Mouse (Mus musculus): ENCODE data around the gene Cacnb4. TPM values are rescaled to one million over a fixed set of nuclear protein-coding genes. Genes with fewer than 3 reads are reported as not detected.

Gene Cacnb4
- polyA plus RNA-seq, 1 experiment, result 0.45 TPM

GRCm38 (mm10) chr2:52504762-52505161 is 171.9 kb downstream of the Cacnb4 start:
- no peak for TF ChIP-seq CTCF (IDR thresholded peaks at IDR 0.05; ENCODE audit: control insufficient read depth, insufficient read depth, low read length)
- no peak for TF ChIP-seq POLR2A (IDR thresholded peaks at IDR 0.05; ENCODE audit: borderline replicate concordance, control insufficient read depth, low read depth, low read length)
- Histone ChIP-seq H3K27ac (ENCODE audit: control insufficient read depth, insufficient read depth, low read depth, low read length, poor library complexity) (no peak overlapping the region), H3K4me1 (ENCODE audit: control insufficient read depth, insufficient read depth, low read length) (peaks cover 2% of the 10 kb centered on the region; the same call in 1 of the 2 replicates), H3K4me3 (replicated peaks; ENCODE audit: control insufficient read depth, low read depth, low read length) (no peak overlapping the region)
- 62% methylated on average over 3 of the region's 3 CpGs for WGBS

DNA sequence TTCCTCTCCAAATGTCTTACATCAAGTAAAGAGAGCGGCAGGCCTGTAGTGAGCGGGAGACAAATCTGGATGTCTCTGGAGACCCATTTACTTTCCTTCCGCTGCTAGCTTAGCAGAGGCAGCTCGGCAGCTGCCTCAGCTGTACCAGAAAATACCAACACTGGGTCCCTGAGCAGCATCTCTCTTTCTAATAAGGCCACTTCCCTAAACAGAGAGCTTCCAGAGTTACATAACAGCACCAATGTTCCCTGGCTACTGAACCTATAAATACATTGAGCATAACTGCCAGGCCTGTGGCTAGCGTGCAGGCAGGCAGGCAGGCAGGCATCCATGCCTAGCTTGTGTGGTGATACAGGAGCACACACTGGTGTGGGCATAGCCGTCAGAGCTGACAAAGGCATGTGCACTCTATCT is 176.8 kb downstream of the Cacnb4 start:
- no peak overlapping the region for H3K27ac ChIP-seq (ENCODE audit: control insufficient read depth, insufficient read depth, low read depth, low read length, poor library complexity)
- WGBS, result 45% methylated on average over 6 of the region's 6 CpGs
- H3K4me3 ChIP-seq (replicated peaks; ENCODE audit: control insufficient read depth, low read depth, low read length), result no peak overlapping the region
- peaks cover 2% of the 10 kb centered on the region; the same call in 1 of the 2 replicates for H3K4me1 ChIP-seq (ENCODE audit: control insufficient read depth, insufficient read depth, low read length)
- no peak for TF ChIP-seq CTCF (IDR thresholded peaks at IDR 0.05; ENCODE audit: control insufficient read depth, insufficient read depth, low read length)
- TF ChIP-seq POLR2A (IDR thresholded peaks at IDR 0.05; ENCODE audit: borderline replicate concordance, control insufficient read depth, low read depth, low read length), result no peak

- no peak overlapping the region for H3K27ac ChIP-seq (ENCODE audit: control insufficient read depth, insufficient read depth, low read depth, low read length, poor library complexity)
- TF ChIP-seq CTCF (IDR thresholded peaks at IDR 0.05; ENCODE audit: control insufficient read depth, insufficient read depth, low read length) (no peak), POLR2A (IDR thresholded peaks at IDR 0.05; ENCODE audit: borderline replicate concordance, control insufficient read depth, low read depth, low read length) (no peak)
- 86% methylated on average over 12 of the region's 12 CpGs for WGBS
- no peak overlapping the region for H3K4me3 ChIP-seq (replicated peaks; ENCODE audit: control insufficient read depth, low read depth, low read length)
- peaks cover 2% of the 10 kb centered on the region; the same call in 1 of the 2 replicates for H3K4me1 ChIP-seq (ENCODE audit: control insufficient read depth, insufficient read depth, low read length)
These were observed 177.5 kb downstream of the Cacnb4 start for GRCm38 (mm10) chr2:52499101-52499537.

GRCm38 (mm10) chr2:52495097-52495694 is 181.4 kb downstream of the Cacnb4 start:
- peaks cover 2% of the 10 kb centered on the region; the same call in 1 of the 2 replicates for H3K4me1 ChIP-seq (ENCODE audit: control insufficient read depth, insufficient read depth, low read length)
- no peak overlapping the region for H3K4me3 ChIP-seq (replicated peaks; ENCODE audit: control insufficient read depth, low read depth, low read length)
- TF ChIP-seq POLR2A (IDR thresholded peaks at IDR 0.05; ENCODE audit: borderline replicate concordance, control insufficient read depth, low read depth, low read length) (no peak), CTCF (IDR thresholded peaks at IDR 0.05; ENCODE audit: control insufficient read depth, insufficient read depth, low read length) (no peak)
- H3K27ac ChIP-seq (ENCODE audit: control insufficient read depth, insufficient read depth, low read depth, low read length, poor library complexity), result no peak overlapping the region
- 83% methylated on average over 11 of the region's 11 CpGs for WGBS

GRCm38 (mm10) chr2:52494274-52494673 is 182.4 kb downstream of the Cacnb4 start:
- WGBS, result 36% methylated on average over 8 of the region's 8 CpGs
- TF ChIP-seq CTCF (IDR thresholded peaks at IDR 0.05; ENCODE audit: control insufficient read depth, insufficient read depth, low read length), result no peak
- no peak for TF ChIP-seq POLR2A (IDR thresholded peaks at IDR 0.05; ENCODE audit: borderline replicate concordance, control insufficient read depth, low read depth, low read length)
- no peak overlapping the region for H3K4me3 ChIP-seq (replicated peaks; ENCODE audit: control insufficient read depth, low read depth, low read length)
- no peak overlapping the region for H3K27ac ChIP-seq (ENCODE audit: control insufficient read depth, insufficient read depth, low read depth, low read length, poor library complexity)
- H3K4me1 ChIP-seq (ENCODE audit: control insufficient read depth, insufficient read depth, low read length), result no peaks in the 10 kb centered on the region; the same call in 1 of the 2 replicates

GRCm38 (mm10) chr2:52492867-52493266 is 183.8 kb downstream of the Cacnb4 start:
- 87% methylated on average over 13 of the region's 13 CpGs for WGBS
- TF ChIP-seq POLR2A (IDR thresholded peaks at IDR 0.05; ENCODE audit: borderline replicate concordance, control insufficient read depth, low read depth, low read length) (no peak), CTCF (IDR thresholded peaks at IDR 0.05; ENCODE audit: control insufficient read depth, insufficient read depth, low read length) (no peak)
- Histone ChIP-seq H3K4me3 (replicated peaks; ENCODE audit: control insufficient read depth, low read depth, low read length) (no peak overlapping the region), H3K27ac (ENCODE audit: control insufficient read depth, insufficient read depth, low read depth, low read length, poor library complexity) (no peak overlapping the region), H3K4me1 (ENCODE audit: control insufficient read depth, insufficient read depth, low read length) (no peaks in the 10 kb centered on the region; the same call in 1 of the 2 replicates)

- WGBS, result 78% methylated on average over 1 of the region's 1 CpGs
- no peak overlapping the region for H3K27ac ChIP-seq (ENCODE audit: control insufficient read depth, insufficient read depth, low read depth, low read length, poor library complexity)
- no peaks in the 10 kb centered on the region for H3K4me1 ChIP-seq (ENCODE audit: control insufficient read depth, insufficient read depth, low read length)
- H3K4me3 ChIP-seq (replicated peaks; ENCODE audit: control insufficient read depth, low read depth, low read length), result no peak overlapping the region
- TF ChIP-seq CTCF (IDR thresholded peaks at IDR 0.05; ENCODE audit: control insufficient read depth, insufficient read depth, low read length) (no peak), POLR2A (IDR thresholded peaks at IDR 0.05; ENCODE audit: borderline replicate concordance, control insufficient read depth, low read depth, low read length) (no peak)
These were observed 186.8 kb downstream of the Cacnb4 start for GRCm38 (mm10) chr2:52489840-52490239.

DNA sequence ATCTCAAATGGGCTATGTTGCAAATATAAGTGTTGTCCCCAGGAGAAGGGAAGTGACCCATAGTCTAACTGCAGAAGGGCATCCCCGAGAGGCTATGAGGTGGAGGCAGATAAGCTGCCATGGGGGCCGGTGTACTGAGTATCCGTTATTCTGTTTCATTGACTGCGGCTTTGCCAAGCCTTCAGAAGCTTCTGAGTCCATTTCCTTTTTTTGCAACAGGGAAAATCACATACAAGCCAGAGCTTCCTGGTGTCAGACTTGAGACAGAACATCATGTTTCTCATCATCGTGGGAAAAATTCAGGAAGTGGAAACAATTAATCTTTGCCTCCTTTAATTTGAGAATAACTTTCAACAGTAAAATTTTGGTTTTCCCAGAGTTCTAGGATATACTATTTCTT is 193.1 kb downstream of the Cacnb4 start:
- Histone ChIP-seq H3K4me1 (ENCODE audit: control insufficient read depth, insufficient read depth, low read length) (no peaks in the 10 kb centered on the region), H3K27ac (ENCODE audit: control insufficient read depth, insufficient read depth, low read depth, low read length, poor library complexity) (no peak overlapping the region), H3K4me3 (replicated peaks; ENCODE audit: control insufficient read depth, low read depth, low read length) (no peak overlapping the region)
- WGBS, result 4% methylated on average over 5 of the region's 5 CpGs
- TF ChIP-seq CTCF (IDR thresholded peaks at IDR 0.05; ENCODE audit: control insufficient read depth, insufficient read depth, low read length), result no peak
- TF ChIP-seq POLR2A (IDR thresholded peaks at IDR 0.05; ENCODE audit: borderline replicate concordance, control insufficient read depth, low read depth, low read length), result no peak
